Mouse (Mus musculus) limb, embryonic 12.5 days (tissue): ENCODE data around the gene Igsf21. TPM values are rescaled to one million over a fixed set of nuclear protein-coding genes. Genes with fewer than 3 reads are reported as not detected.
A peak's percentile ranks its signal among the peaks of the same experiment; 100 is the strongest.

ENCODE experiments used
- ATAC-seq: fragments of 200-750 bp; cut with Nextera tagmentation; 2 replicates; pipeline ENCODE4 v1.8.0; 2017; ENCODE audit warnings: low read depth, moderate TSS enrichment; ENCODE audit not compliant: insufficient number of reproducible peaks, insufficient read depth, low FRiP score, low TSS enrichment
- H3K27ac ChIP-seq: fragments of 300-500 bp; sonication (generic); 2 replicates; pipeline ENCODE4 v1.5.1; 2016; ENCODE audit warnings: mild to moderate bottlenecking, moderate library complexity
- H3K27me3 ChIP-seq: fragments of 300-500 bp; sonication (generic); 2 replicates; pipeline ENCODE4 v1.6.1; 2016; ENCODE audit warnings: mild to moderate bottlenecking, moderate library complexity
- H3K36me3 ChIP-seq: fragments of 300-500 bp; sonication (generic); 2 replicates; pipeline ENCODE4 v1.6.1; 2016; ENCODE audit warnings: mild to moderate bottlenecking, moderate library complexity
- H3K4me1 ChIP-seq: fragments of 300-500 bp; sonication (generic); replicated peaks from 2 replicates; pipeline ENCODE4 v1.6.1; 2016
- H3K4me2 ChIP-seq: fragments of 300-500 bp; sonication (generic); 2 replicates; pipeline ENCODE4 v1.6.1; 2016; ENCODE audit warnings: mild to moderate bottlenecking, moderate library complexity
- H3K4me3 ChIP-seq: fragments of 300-500 bp; sonication (generic); replicated peaks from 2 replicates; pipeline ENCODE4 v1.5.1; 2016; ENCODE audit warnings: mild to moderate bottlenecking
- H3K9ac ChIP-seq: fragments of 300-500 bp; sonication (generic); replicated peaks from 2 replicates; pipeline ENCODE4 v1.6.1; 2016; ENCODE audit warnings: mild to moderate bottlenecking, moderate library complexity
- H3K9me3 ChIP-seq: fragments of 300-500 bp; sonication (generic); 2 replicates; pipeline ENCODE4 v1.6.1; 2016; ENCODE audit warnings: mild to moderate bottlenecking, moderate library complexity
- WGBS: fragments of 180-500 bp; shearing (Covaris S2); methylation state at CpG from one replicate; pipeline ENCODE4 v1.1.7; 2016; 5-methylcytosine and 5-hydroxymethylcytosine counted together
- polyA plus RNA-seq: library from polyadenylated mRNA; unstranded; fragments of >200 nt; fragmentation: Nextera tagmentation; extraction: Ambion mirVana; gene quantifications from 2 replicates; pipeline ENCODE4 v1.2.1, GENCODE M21; 2016

Gene Igsf21
- polyA plus RNA-seq, 1 experiment from 2014 or later, result not detected

DNA sequence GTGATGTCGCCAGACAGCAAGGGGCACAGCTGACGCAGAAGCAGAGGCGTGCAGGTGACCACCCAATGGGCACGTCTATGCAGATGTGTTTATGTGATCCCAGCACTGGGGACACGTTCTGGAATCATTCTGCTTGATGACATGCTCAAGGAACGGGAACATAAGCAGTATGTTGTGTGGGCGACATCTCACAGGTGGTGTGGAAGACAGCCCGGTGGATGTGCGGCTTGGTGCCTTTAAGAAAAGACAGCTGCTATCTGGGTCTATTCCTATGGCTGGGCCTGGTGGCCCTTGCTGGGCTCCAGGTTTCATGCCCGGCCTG lies 176.3 kb downstream of the Igsf21 start:
- Histone ChIP-seq H3K4me2 (no peak overlapping the region), H3K36me3 (no peaks in the 10 kb centered on the region), H3K4me3 (no peak overlapping the region), H3K27me3 (peaks cover 52% of the 10 kb centered on the region), H3K9ac (no peak overlapping the region), H3K4me1 (no peaks in the 10 kb centered on the region), H3K27ac (no peak overlapping the region), H3K9me3 (peaks cover 11% of the 10 kb centered on the region)
- 30% methylated on average over 10 of the region's 10 CpGs for WGBS
- ATAC-seq, result no peak

DNA sequence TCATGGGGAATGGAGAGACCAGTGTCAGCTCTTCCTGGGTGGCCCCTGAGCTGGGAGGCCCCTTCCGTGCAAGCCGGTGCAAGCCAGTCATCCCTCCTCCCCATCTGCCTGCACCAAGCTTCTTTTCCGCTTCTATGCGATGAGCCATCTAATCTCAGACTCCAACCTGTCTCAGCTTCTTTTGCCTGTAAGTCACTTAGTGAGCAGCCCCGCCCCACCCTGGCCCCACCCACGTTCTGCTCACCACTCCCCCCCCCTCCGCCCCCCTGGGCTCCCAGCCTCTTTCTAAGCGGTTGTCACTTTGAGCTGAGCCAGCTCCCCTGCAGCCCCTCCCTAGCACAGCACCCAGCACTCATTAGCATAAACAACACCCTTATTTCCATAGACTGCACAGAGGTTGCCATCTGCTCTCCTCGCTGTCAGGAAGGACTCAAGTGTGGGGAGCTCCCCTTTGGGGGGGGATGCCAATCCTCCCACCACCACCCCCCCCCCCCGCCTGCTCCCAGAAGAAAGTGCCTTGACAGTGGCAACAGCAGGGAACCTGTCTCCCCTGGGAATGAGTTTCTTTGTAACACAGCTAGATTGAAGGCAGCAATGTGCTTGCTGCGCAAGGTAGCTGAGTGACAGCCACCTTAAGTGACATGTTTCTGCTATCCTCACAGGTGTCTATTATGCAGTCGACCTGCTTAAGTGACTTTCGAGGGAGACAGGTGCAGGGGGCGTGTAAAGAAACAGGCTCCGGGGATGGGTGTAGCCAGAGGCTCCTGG lies 176.8 kb downstream of the Igsf21 start:
- Histone ChIP-seq H3K27ac (no peak overlapping the region), H3K9ac (no peak overlapping the region)
- WGBS, result 9% methylated on average over 14 of the region's 15 CpGs

DNA sequence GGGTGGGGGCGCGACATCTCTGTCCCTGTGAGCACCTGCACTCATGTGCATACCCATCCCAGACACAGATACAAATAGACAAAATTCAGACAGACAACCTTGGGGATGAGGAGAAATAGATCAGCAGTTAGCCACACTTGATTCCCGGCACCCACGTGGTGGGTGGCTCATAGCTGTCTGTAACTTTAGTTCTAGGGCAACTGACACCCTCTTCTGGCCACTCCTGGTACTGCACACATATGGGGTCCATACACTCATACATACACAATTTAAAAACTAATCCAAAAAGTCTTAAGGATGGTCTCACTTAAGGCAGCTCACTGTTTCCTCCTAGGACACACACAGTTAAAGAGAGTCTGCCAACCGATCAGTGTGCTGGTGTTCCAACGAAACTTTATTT lies 178.1 kb downstream of the Igsf21 start:
- H3K4me2 ChIP-seq, result no peak overlapping the region
- H3K4me1 ChIP-seq, result peaks cover 3% of the 10 kb centered on the region; the same call in 1 of the 2 replicates
- no peaks in the 10 kb centered on the region for H3K36me3 ChIP-seq
- no peak overlapping the region for H3K27ac ChIP-seq
- no peak overlapping the region for H3K4me3 ChIP-seq
- 90% methylated on average over 6 of the region's 6 CpGs for WGBS
- H3K9ac ChIP-seq, result no peak overlapping the region
- peaks cover 47% of the 10 kb centered on the region for H3K27me3 ChIP-seq
- no peak for ATAC-seq
- H3K9me3 ChIP-seq, result peaks cover 11% of the 10 kb centered on the region

More for the DNA sequence above, 176.8 kb downstream of the Igsf21 start:
- no peak for ATAC-seq
- Histone ChIP-seq H3K9me3 (peaks cover 11% of the 10 kb centered on the region), H3K36me3 (no peaks in the 10 kb centered on the region), H3K4me1 (no peaks in the 10 kb centered on the region), H3K27me3 (peaks cover 52% of the 10 kb centered on the region), H3K4me2 (no peak overlapping the region), H3K4me3 (no peak overlapping the region)

DNA sequence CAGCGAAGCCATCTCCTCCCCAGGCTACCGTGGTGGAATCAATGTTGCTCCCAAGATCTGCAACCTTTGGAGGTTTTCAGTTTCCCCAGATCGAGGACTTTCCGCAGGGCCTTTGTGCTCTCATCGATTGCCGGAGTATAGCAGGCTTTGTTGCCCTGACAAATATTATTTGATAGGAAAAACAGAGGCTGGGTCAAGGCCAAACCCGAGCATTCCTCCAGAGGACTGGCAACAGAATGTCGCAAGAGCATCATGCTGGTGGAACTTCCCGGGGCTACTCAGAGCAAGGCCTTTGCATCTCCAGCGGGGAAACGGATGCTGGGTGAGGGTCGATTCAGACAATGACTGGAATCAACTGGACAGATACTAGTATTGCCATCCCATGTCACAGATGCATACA lies 180.6 kb downstream of the Igsf21 start:
- ATAC-seq, result no peak
- Histone ChIP-seq H3K9ac (no peak overlapping the region), H3K4me2 (no peak overlapping the region), H3K4me1 (peaks cover 7% of the 10 kb centered on the region; the same call in 1 of the 2 replicates), H3K4me3 (no peak overlapping the region), H3K27me3 (peaks cover 29% of the 10 kb centered on the region), H3K27ac (no peak overlapping the region), H3K36me3 (no peaks in the 10 kb centered on the region), H3K9me3 (peaks cover 11% of the 10 kb centered on the region)
- WGBS, result 89% methylated on average over 12 of the region's 12 CpGs

DNA sequence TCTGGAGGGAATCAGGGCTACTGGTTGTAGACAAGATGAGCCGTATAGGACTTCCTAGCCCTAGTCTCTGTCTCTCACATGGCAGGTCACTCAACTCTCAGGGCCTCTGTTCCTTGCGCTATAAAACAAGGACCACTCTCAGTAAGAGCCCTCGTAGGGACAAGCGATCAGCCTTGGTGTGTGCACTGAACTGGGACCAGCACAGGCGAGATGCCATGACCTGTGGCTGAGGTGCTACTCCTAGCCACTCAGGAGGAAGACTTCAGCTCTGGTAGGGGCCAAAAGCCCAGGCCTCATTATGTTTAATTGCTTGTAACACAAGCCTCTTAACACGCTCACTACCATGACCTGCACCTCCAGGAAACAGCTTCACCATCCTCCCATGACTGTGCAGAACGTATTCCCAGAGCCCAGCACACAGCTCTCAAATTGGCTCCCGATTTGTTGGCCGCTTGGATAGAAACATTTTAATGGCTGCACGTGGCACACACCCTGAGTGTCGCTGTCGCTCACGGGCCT lies 183.4 kb downstream of the Igsf21 start:
- Histone ChIP-seq H3K4me1 (peaks cover 7% of the 10 kb centered on the region; the same call in 1 of the 2 replicates), H3K27me3 (peaks cover 14% of the 10 kb centered on the region; the same call in 1 of the 2 replicates), H3K27ac (no peak overlapping the region), H3K9ac (no peak overlapping the region), H3K4me2 (no peak overlapping the region), H3K9me3 (peaks cover 6% of the 10 kb centered on the region), H3K4me3 (no peak overlapping the region), H3K36me3 (no peaks in the 10 kb centered on the region)
- WGBS, result 56% methylated on average over 13 of the region's 13 CpGs
- no peak for ATAC-seq

DNA sequence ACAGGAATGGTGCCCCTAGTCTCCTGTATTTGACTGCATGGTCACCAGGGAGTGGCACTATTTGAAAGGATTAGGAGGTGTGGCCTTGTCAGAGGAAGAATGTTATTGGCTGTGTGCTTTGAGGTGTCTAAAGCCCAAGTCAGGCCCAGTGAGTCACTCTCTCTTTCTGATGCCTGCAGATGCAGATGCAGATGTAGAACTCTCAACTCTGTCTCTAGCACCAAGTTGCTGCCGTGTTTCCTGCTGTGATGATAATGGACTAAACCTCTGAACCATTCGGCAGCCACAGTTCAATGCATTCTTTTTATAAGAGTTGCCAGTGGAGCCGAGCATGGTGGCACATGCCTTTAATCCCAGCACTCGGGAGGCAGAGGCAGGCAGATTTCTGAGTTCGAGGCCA lies 186.3 kb downstream of the Igsf21 start:
- no peak overlapping the region for H3K4me2 ChIP-seq
- H3K4me1 ChIP-seq, result peaks cover 11% of the 10 kb centered on the region; the same call in 1 of the 2 replicates
- peaks cover 20% of the 10 kb centered on the region for H3K27me3 ChIP-seq
- no peak overlapping the region for H3K4me3 ChIP-seq
- H3K9ac ChIP-seq, result no peak overlapping the region
- H3K27ac ChIP-seq, result no peak overlapping the region
- H3K36me3 ChIP-seq, result no peaks in the 10 kb centered on the region
- ATAC-seq, result no peak
- 82% methylated on average over 5 of the region's 5 CpGs for WGBS
- no peaks in the 10 kb centered on the region for H3K9me3 ChIP-seq

DNA sequence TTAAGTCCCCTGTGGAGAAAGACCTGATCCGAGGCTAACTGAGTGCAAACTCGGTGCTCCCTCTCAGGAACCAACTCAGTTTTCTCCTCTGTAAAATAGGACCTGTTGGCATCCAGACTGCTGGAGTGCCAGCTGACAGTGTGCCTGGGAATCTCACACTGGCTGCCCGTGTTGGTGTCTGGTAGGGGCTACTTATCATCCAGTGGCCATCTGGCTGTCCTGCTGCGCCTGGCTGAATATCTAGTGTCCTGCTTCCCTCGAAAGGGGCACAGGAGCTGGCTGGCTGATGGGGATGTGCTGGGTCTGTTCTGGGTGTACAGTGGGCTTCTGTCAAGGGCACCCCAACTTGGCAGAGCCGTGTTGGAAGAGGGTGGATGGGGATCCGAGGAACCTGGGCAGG lies 193.5 kb downstream of the Igsf21 start:
- H3K27ac ChIP-seq, result no peak overlapping the region
- H3K4me1 ChIP-seq, result 0 out of 2 replicates have a peak, but pooled peaks cover 3% of the 10 kb centered on the region
- no peak for ATAC-seq
- H3K27me3 ChIP-seq, result peaks cover 34% of the 10 kb centered on the region
- no peak overlapping the region for H3K4me2 ChIP-seq
- 80% methylated on average over 7 of the region's 7 CpGs for WGBS
- H3K9me3 ChIP-seq, result peaks cover 10% of the 10 kb centered on the region; the same call in 1 of the 2 replicates
- no peak overlapping the region for H3K4me3 ChIP-seq
- no peaks in the 10 kb centered on the region for H3K36me3 ChIP-seq
- H3K9ac ChIP-seq, result no peak overlapping the region

DNA sequence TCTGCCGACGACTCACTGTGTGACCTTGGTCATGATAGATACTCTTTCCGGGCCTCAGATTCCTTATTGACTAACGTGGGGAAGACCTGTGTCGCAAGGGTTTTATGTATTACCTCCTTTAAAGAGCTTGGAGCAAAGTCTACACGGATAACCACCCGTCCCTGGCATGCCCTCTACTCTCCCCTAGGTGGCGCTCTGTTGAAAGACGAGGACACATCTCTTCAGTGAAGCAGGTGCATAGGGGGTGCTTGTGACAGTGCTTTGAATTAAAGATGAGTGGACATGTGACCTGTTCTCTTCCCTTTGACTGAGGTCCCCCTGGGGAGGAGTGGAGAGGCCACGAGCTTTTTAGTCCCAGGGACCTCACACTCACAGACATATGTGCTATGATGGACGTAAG lies 194.0 kb downstream of the Igsf21 start:
- no peak overlapping the region for H3K9ac ChIP-seq
- no peak overlapping the region for H3K27ac ChIP-seq
- H3K4me3 ChIP-seq, result no peak overlapping the region
- no peaks in the 10 kb centered on the region for H3K4me1 ChIP-seq
- WGBS, result 57% methylated on average over 11 of the region's 11 CpGs
- ATAC-seq, result no peak
- H3K9me3 ChIP-seq, result peaks cover 10% of the 10 kb centered on the region; the same call in 1 of the 2 replicates
- H3K36me3 ChIP-seq, result no peaks in the 10 kb centered on the region
- peaks cover 29% of the 10 kb centered on the region for H3K27me3 ChIP-seq
- no peak overlapping the region for H3K4me2 ChIP-seq

DNA sequence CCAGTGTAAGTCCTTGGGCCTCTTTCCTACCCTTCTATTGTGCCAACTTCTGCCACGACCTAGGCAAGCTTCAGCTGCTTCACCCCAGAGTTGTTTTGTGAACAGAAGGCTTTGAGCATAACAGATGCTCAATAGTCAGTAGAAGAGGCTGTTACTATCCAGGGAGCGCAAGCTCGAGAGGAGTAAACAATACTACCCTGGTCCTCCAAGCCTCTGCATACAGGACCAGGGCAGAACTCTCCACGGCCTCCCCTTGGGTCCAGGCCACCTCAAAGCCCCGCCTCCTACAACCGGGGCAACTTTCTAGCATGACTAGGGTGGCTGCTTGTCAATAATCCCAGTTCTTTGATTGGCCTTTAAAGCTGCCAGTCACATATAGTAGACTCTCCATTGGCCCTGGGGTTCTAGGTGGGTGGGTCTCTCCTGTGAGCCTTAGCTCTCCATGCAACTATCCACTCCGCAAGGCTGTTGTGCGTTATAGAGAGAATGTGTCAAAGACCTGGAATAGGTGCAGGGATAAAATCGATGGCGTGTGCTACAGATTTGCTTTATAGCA lies 198.7 kb downstream of the Igsf21 start:
- ATAC-seq, result no peak
- Histone ChIP-seq H3K36me3 (no peaks in the 10 kb centered on the region), H3K27me3 (peaks cover 19% of the 10 kb centered on the region), H3K4me2 (no peak overlapping the region), H3K4me3 (no peak overlapping the region), H3K27ac (no peak overlapping the region), H3K9ac (no peak overlapping the region), H3K4me1 (no peaks in the 10 kb centered on the region), H3K9me3 (peaks cover 10% of the 10 kb centered on the region; the same call in 1 of the 2 replicates)
- WGBS, result 75% methylated on average over 10 of the region's 10 CpGs

DNA sequence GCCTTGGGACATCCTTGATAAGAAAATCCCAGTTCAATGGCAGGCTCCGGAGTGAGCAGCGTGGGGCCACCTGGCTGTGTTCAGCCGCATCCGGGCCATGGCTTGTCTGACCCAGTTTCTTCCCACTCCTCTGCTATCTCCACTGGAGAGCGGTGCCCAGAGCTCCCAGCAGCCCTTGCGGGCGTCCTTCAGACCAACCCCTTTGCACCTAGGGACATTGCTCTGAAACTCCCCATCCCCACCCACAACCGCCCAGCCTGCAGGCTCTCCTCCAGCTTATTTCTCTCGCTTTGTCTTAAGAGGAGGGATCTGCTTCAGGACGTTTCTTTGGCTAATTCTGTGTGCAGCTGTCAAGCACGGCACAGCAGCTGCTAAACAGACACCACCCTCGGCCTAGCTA lies 202.6 kb downstream of the Igsf21 start:
- WGBS, result 45% methylated on average over 12 of the region's 12 CpGs
- H3K27ac ChIP-seq, result no peak overlapping the region
- H3K4me3 ChIP-seq, result no peak overlapping the region
- H3K4me2 ChIP-seq, result no peak overlapping the region
- H3K9ac ChIP-seq, result no peak overlapping the region
- peaks cover 3% of the 10 kb centered on the region for H3K4me1 ChIP-seq
- ATAC-seq, result no peak
- H3K27me3 ChIP-seq, result peaks cover 19% of the 10 kb centered on the region
- no peaks in the 10 kb centered on the region for H3K36me3 ChIP-seq
- peaks cover 8% of the 10 kb centered on the region for H3K9me3 ChIP-seq

DNA sequence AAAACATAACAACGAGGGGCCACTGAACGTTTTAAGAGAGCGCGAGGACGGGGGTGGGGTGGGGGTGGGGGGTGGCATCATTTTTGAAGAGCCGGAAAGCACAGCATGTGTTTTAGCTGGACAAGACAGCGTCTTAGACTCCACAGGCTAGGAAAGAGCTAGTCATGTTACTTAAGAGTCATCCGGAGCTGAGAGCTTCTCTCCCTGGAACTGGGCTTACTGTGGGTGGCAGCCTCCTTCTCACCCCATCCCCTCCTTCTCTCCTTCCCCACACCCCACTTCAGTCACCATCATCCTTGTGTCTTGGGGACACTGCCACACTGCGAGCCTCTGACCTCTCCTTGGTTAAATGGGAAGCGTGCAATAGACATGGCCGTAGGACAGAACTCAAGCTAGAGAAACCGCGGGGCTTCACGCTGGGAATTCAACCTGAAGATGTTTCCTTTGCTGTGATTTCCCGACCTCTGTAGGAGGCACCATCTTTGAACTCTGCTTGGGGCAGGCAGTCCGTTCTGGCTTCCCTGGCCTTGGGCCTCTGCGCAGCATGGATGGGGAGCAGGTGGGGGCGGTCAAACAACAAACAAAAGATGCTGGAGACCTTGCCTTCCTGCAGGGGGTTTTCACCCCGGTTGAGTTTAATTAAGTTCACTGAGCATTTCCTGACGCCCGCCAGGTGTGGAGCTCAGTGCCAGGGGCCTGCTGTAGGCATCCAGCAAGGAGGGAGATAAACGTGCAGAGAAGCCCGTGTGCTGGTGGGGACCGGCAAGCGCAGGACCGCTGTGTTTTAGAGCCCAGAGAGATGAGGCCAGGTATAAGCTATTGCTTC lies 207.8 kb downstream of the Igsf21 start:
- peak overlapping the region; percentile 31; the same call in 1 of the 2 replicates for H3K4me2 ChIP-seq
- WGBS, result 6% methylated on average over 26 of the region's 26 CpGs
- ATAC-seq, result no peak
- H3K36me3 ChIP-seq, result no peaks in the 10 kb centered on the region
- H3K4me1 ChIP-seq, result peaks cover 23% of the 10 kb centered on the region
- no peak overlapping the region for H3K4me3 ChIP-seq
- H3K27me3 ChIP-seq, result peaks cover 65% of the 10 kb centered on the region
- H3K27ac ChIP-seq, result no peak overlapping the region
- peaks cover 8% of the 10 kb centered on the region for H3K9me3 ChIP-seq
- H3K9ac ChIP-seq, result no peak overlapping the region
